Mouse (Mus musculus) lung, embryonic 14.5 days (tissue): ENCODE measurements around the gene Cecr2. TPM values are rescaled to one million over a fixed set of nuclear protein-coding genes. Genes with fewer than 3 reads are reported as not detected.
"Not testable (repeated sequence)": the region's sequence is repeated elsewhere in the genome, so short reads cannot be mapped to it uniquely, and the experiment has no call there.

ENCODE experiments used
- ATAC-seq: fragments of 200-750 bp; cut with Nextera tagmentation; 2 replicates; pipeline ENCODE4 v1.8.0; 2017; ENCODE audit warnings: mild to moderate bottlenecking, moderate TSS enrichment, moderate library complexity; ENCODE audit not compliant: insufficient read depth
- DNase-seq: peaks from one replicate; pipeline ENCODE4 v3.0.0-alpha.2; 2015
- H3K27ac ChIP-seq: fragments of 300-500 bp; sonication (generic); 2 replicates; pipeline ENCODE4 v1.5.1; 2014; ENCODE audit warnings: low read depth, mild to moderate bottlenecking, moderate library complexity
- H3K27me3 ChIP-seq: fragments of 300-500 bp; sonication (generic); 2 replicates; pipeline ENCODE4 v1.6.1; 2014; ENCODE audit warnings: low read length, control low read depth; ENCODE audit not compliant: insufficient read depth
- H3K36me3 ChIP-seq: fragments of 300-500 bp; sonication (generic); 2 replicates; pipeline ENCODE4 v1.6.1; 2014; ENCODE audit warnings: control low read depth; ENCODE audit not compliant: insufficient read depth
- H3K4me1 ChIP-seq: fragments of 300-500 bp; sonication (generic); 2 replicates; pipeline ENCODE4 v1.6.1; 2014; ENCODE audit warnings: antibody characterized with exemption, control low read depth; ENCODE audit not compliant: insufficient read depth
- H3K4me2 ChIP-seq: fragments of 300-500 bp; sonication (generic); 2 replicates; pipeline ENCODE4 v1.6.1; 2014; ENCODE audit warnings: mild to moderate bottlenecking
- H3K4me3 ChIP-seq: fragments of 300-500 bp; sonication (generic); 2 replicates; pipeline ENCODE4 v1.5.1; 2014; ENCODE audit warnings: low read depth, low read length
- H3K9ac ChIP-seq: fragments of 300-500 bp; sonication (generic); 2 replicates; pipeline ENCODE4 v1.6.1; 2014
- H3K9me3 ChIP-seq: fragments of 300-500 bp; sonication (generic); 2 replicates; pipeline ENCODE4 v1.6.1; 2016; ENCODE audit warnings: low read depth, low read length, control low read depth
- CTCF ChIP-seq: IDR thresholded peaks from 2 replicates; pipeline ENCODE4 v1.5.1; 2016; ENCODE audit warnings: antibody characterized with exemption, low read depth
- WGBS: fragments of 180-500 bp; shearing (Covaris S2); extraction: QIAGEN DNeasy Blood & Tissue Kit; methylation state at CpG from one replicate; pipeline ENCODE4 v1.1.7; 2014; 5-methylcytosine and 5-hydroxymethylcytosine counted together
- polyA plus RNA-seq: library from polyadenylated mRNA; unstranded; fragments of >200 nt; fragmentation: Nextera tagmentation; extraction: Ambion mirVana; gene quantifications from 2 replicates; pipeline ENCODE4 v1.2.1, GENCODE M21; 2014

Gene Cecr2
- polyA plus RNA-seq, 1 experiment from 2014 or later = 3.8 TPM

- no peak overlapping the region for H3K4me3 ChIP-seq
- no peak for ATAC-seq
- 74% methylated on average over 8 of the region's 8 CpGs for WGBS
- H3K9ac ChIP-seq = no peak overlapping the region
- H3K36me3 ChIP-seq = no peaks in the 10 kb centered on the region
- H3K9me3 ChIP-seq = no peaks in the 10 kb centered on the region
- no peak for TF ChIP-seq CTCF
- H3K27me3 ChIP-seq = no peaks in the 10 kb centered on the region
- no peaks in the 10 kb centered on the region for H3K4me1 ChIP-seq
- DNase-seq = no peak
- H3K27ac ChIP-seq = no peak overlapping the region
- no peak overlapping the region for H3K4me2 ChIP-seq
Observed at GRCm38 (mm10) chr6:120635391-120636028, 30.7 kb upstream of the Cecr2 start.

- H3K36me3 ChIP-seq = no peaks in the 10 kb centered on the region
- DNase-seq (peak; percentile 62), ATAC-seq (peak; percentile 69; the same call in 1 of the 2 replicates)
- no peaks in the 10 kb centered on the region for H3K4me1 ChIP-seq
- H3K4me2 ChIP-seq = no peak overlapping the region
- no peak overlapping the region for H3K4me3 ChIP-seq
- peak overlapping the region; percentile 61 for H3K27ac ChIP-seq
- 27% methylated on average over 4 of the region's 4 CpGs for WGBS
- no peak for TF ChIP-seq CTCF
- no peak overlapping the region for H3K9ac ChIP-seq
- H3K9me3 ChIP-seq = no peaks in the 10 kb centered on the region
- H3K27me3 ChIP-seq = no peaks in the 10 kb centered on the region
Observed at GRCm38 (mm10) chr6:120639547-120639946, 26.6 kb upstream of the Cecr2 start.

- no peak for ATAC-seq
Observed at GRCm38 (mm10) chr6:120641866-120642378, 24.2 kb upstream of the Cecr2 start.

GRCm38 (mm10) chr6:120643776-120644175, 22.4 kb upstream of the Cecr2 start:
- no peak overlapping the region for H3K27ac ChIP-seq
- 74% methylated on average over 7 of the region's 7 CpGs for WGBS
- H3K27me3 ChIP-seq = no peaks in the 10 kb centered on the region
- H3K4me3 ChIP-seq = no peak overlapping the region
- ATAC-seq (no peak), DNase-seq (no peak)
- H3K4me1 ChIP-seq = no peaks in the 10 kb centered on the region
- no peak for TF ChIP-seq CTCF
- H3K9ac ChIP-seq = no peak overlapping the region
- H3K9me3 ChIP-seq = no peaks in the 10 kb centered on the region
- H3K36me3 ChIP-seq = no peaks in the 10 kb centered on the region
- no peak overlapping the region for H3K4me2 ChIP-seq

More at GRCm38 (mm10) chr6:120641866-120642378, 24.2 kb upstream of the Cecr2 start:
- H3K4me2 ChIP-seq = no peak overlapping the region
- H3K27me3 ChIP-seq = no peaks in the 10 kb centered on the region
- H3K9me3 ChIP-seq = no peaks in the 10 kb centered on the region
- no peaks in the 10 kb centered on the region for H3K36me3 ChIP-seq
- WGBS = 78% methylated on average over 11 of the region's 11 CpGs
- no peak overlapping the region for H3K9ac ChIP-seq
- no peak for TF ChIP-seq CTCF
- H3K4me1 ChIP-seq = no peaks in the 10 kb centered on the region
- DNase-seq = no peak
- no peak overlapping the region for H3K27ac ChIP-seq
- no peak overlapping the region for H3K4me3 ChIP-seq

- H3K4me3 ChIP-seq = no peak overlapping the region
- H3K36me3 ChIP-seq = no peaks in the 10 kb centered on the region
- H3K27ac ChIP-seq = no peak overlapping the region
- H3K4me1 ChIP-seq = no peaks in the 10 kb centered on the region
- H3K27me3 ChIP-seq = no peaks in the 10 kb centered on the region
- ATAC-seq (no peak), DNase-seq (no peak)
- TF ChIP-seq CTCF = no peak
- 53% methylated on average over 23 of the region's 23 CpGs for WGBS
- H3K9ac ChIP-seq = no peak overlapping the region
- H3K9me3 ChIP-seq = no peaks in the 10 kb centered on the region
- no peak overlapping the region for H3K4me2 ChIP-seq
Observed at GRCm38 (mm10) chr6:120644346-120645299, 21.5 kb upstream of the Cecr2 start.

GRCm38 (mm10) chr6:120647246-120648028, 18.7 kb upstream of the Cecr2 start:
- not testable (repeated sequence) for ATAC-seq, H3K27ac ChIP-seq, H3K9ac ChIP-seq, H3K27me3 ChIP-seq, DNase-seq, H3K4me2 ChIP-seq, H3K36me3 ChIP-seq, H3K4me3 ChIP-seq, H3K4me1 ChIP-seq, H3K9me3 ChIP-seq
- 97% methylated on average over 3 of the region's 4 CpGs for WGBS
